Mouse (Mus musculus): ENCODE results near the gene Dyrk1b. TPM values are rescaled to one million over a fixed set of nuclear protein-coding genes. Genes with fewer than 3 reads are reported as not detected.
A peak's percentile ranks its signal among the peaks of the same experiment; 100 is the strongest.

Gene Dyrk1b
- total and polyA plus RNA-seq, 3 experiments, result 0.26 to 0.51 (median 0.47) TPM

DNA sequence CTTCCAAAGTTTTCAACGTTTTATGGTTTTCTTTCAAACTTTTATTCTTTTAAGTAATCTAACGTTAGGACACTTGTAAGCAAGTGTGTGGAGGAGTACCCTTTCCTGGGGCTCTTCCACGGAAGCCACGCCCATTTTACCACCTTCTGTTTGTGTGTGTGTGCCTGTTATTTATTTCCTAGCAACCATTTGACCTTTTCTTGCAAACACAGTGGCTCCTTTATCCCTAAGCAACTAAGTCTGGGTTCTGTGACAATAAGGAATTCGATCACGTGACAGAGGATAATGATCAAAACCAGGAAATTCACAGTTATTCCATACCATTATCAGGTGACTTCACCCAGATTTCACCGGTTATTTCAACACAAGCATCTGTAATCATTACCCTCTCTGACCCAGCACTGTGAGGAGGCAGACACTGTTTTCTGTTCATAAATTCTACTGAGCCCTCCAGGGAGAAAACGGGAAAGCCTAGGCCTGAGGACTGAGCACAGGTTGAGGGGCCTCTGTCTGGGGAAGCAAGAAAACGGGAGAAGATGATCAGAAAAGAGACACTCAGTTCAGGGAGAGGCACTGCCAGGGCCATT lies 18.0 kb upstream of the Dyrk1b start:
- no peak for TF ChIP-seq SMC3 (IDR thresholded peaks at IDR 0.05; ENCODE audit: low read depth, low read length)
- Histone ChIP-seq H3K9me3 (replicated peaks; ENCODE audit: low read length) (peaks cover 7% of the 10 kb centered on the region), H3K27ac (ENCODE audit: insufficient read depth, low read depth) (no peak overlapping the region), H3K4me2 (ENCODE audit: insufficient read depth, low read depth, poor library complexity, severe bottlenecking) (no peak overlapping the region), H3K79me2 (replicated peaks; ENCODE audit: control insufficient read depth, extremely low read depth, insufficient read depth, poor library complexity, severe bottlenecking) (no peaks in the 10 kb centered on the region), H3K27me3 (replicated peaks) (peaks cover 40% of the 10 kb centered on the region), H3K4me1 (ENCODE audit: control insufficient read depth in 1 of 2, insufficient read depth in 2 of 2) (peaks cover 0 to 5% of the 10 kb centered on the region in 2 experiments; a peak in 2 of 4 replicates), H3K36me3 (replicated peaks in 1 of 2; ENCODE audit: control insufficient read depth in 1 of 2, insufficient read depth in 1 of 2, low read length in 1 of 2) (no peaks in the 10 kb centered on the region), H3K4me3 (replicated peaks in 1 of 3; ENCODE audit: low read depth in 2 of 3, low read length in 2 of 3, poor library complexity in 1 of 3) (no peak overlapping the region), H3K9ac (ENCODE audit: insufficient read depth, low read depth) (no peak overlapping the region)
- in situ Hi-C loops (cut with MboI; ENCODE audit: low pct_ligation_motif_present, low pct_unique_long_range_greater_than_20kb, low sequenced_read_pairs) (loop anchor here (10.0 kb wide), 1 partner anchor 106 kb away; the partner anchor contains the start of gene Psmc4), dilution Hi-C loops (cut with MboI; ENCODE audit: extremely low pct_ligation_motif_present, extremely low pct_unique_long_range_greater_than_20kb, low sequenced_read_pairs) (no loop called here)
- no peak for DNase-seq (ENCODE audit: extremely low read depth)

DNA sequence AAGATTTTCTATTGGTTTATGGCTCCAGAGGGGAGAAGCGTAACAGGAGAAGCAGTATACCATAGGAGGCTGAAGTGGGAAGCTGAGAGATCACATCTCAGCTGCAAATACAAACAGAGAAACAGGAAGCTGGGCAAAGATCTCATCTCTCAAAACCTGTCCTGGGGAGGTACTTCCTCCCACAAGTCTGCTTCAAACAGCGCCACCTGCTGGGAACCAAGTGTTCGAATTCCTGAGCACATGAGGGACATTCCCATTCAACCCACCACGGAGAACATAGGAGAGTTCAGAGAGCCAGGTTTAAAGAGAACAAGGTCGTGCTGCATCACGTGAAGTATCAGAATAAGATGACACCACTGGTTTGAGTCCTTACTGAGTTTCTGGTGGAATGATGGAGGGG lies 13.9 kb upstream of the Dyrk1b start:
- H3K9ac ChIP-seq (ENCODE audit: insufficient read depth, low read depth), result no peak overlapping the region
- no peak overlapping the region for H3K4me2 ChIP-seq (ENCODE audit: insufficient read depth, low read depth, poor library complexity, severe bottlenecking)
- peaks cover 8% of the 10 kb centered on the region for H3K79me2 ChIP-seq (replicated peaks; ENCODE audit: control insufficient read depth, extremely low read depth, insufficient read depth, poor library complexity, severe bottlenecking)
- dilution Hi-C loops (cut with MboI; ENCODE audit: extremely low pct_ligation_motif_present, extremely low pct_unique_long_range_greater_than_20kb, low sequenced_read_pairs), result no loop called here
- H3K9me3 ChIP-seq (replicated peaks; ENCODE audit: low read length), result peaks cover 7% of the 10 kb centered on the region
- no peaks in the 10 kb centered on the region for H3K36me3 ChIP-seq (replicated peaks in 1 of 2; ENCODE audit: control insufficient read depth in 1 of 2, insufficient read depth in 1 of 2, low read length in 1 of 2)
- H3K4me1 ChIP-seq (ENCODE audit: control insufficient read depth in 1 of 2, insufficient read depth in 2 of 2), result peaks cover 5 to 6% of the 10 kb centered on the region in 2 experiments
- no peak overlapping the region for H3K27ac ChIP-seq (ENCODE audit: insufficient read depth, low read depth)
- H3K4me3 ChIP-seq (replicated peaks in 1 of 3; ENCODE audit: low read depth in 2 of 3, low read length in 2 of 3, poor library complexity in 1 of 3), result no peak overlapping the region
- in situ Hi-C loops (cut with MboI; ENCODE audit: low pct_ligation_motif_present, low pct_unique_long_range_greater_than_20kb, low sequenced_read_pairs), result loop anchor here (10.0 kb wide), 1 partner anchor 111 kb away; the partner anchor contains the start of gene Psmc4
- peak; percentile 23 for DNase-seq (ENCODE audit: extremely low read depth)
- no peak for TF ChIP-seq UBTF (IDR thresholded peaks at IDR 0.05; ENCODE audit: low read depth, low read length)
- TF ChIP-seq CTCF (conservative IDR thresholded peaks at IDR 0.05 in 1 of 2, IDR thresholded peaks at IDR 0.05 in 1 of 2; ENCODE audit: low read depth in 2 of 2, low read length in 2 of 2), result peak in 1 of 2 experiments; percentile 33; a peak in 1 of 4 replicates
- no peak for TF ChIP-seq BHLHE40 (IDR thresholded peaks at IDR 0.05; ENCODE audit: low read depth, low read length)
- H3K27me3 ChIP-seq (replicated peaks), result peaks cover 7% of the 10 kb centered on the region

DNA sequence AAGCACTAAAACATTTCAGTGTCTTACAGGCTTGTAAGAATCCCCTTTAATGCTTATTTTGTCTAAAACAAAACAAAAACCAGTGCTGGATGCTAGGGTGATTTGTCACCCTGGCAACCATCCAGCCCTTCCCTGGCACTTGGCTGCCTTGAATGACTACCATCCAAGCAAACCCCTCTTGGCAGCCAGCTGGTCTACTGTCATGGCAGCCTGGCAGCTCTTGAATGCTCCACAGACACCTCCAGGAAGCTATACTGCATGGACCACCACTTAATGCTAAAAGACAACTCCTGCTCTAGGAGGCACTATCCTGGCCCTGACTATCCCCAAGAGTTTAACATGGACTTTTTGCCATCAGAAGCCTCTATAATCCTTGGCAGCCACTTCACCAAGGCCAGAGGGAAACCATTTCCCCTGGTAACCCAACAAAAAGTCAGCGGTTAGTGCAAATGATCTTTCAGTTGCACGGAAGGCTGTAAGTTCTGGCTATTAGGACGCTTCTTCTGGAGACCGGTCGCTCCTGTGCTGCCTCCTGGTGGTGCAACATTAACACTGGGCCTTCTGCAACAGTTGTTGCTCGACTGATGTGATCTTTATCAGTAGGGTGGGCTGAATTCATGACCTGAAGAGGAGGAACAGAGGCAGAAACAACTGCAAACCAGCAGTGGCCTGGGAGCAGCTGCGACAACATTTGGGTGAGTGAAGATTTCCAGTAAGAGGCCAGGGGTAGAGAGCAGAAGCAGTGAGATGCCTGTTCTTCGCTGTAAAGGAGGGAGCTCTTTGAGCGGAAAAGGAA lies 10.8 kb upstream of the Dyrk1b start:
- dilution Hi-C loops (cut with MboI; ENCODE audit: extremely low pct_ligation_motif_present, extremely low pct_unique_long_range_greater_than_20kb, low sequenced_read_pairs) (no loop called here), in situ Hi-C loops (cut with MboI; ENCODE audit: low pct_ligation_motif_present, low pct_unique_long_range_greater_than_20kb, low sequenced_read_pairs) (loop anchor here (10.0 kb wide), 1 partner anchor 114 kb away; the partner anchor contains the start of gene Psmc4)
- DNase-seq (ENCODE audit: extremely low read depth), result peak; percentile 86
- Histone ChIP-seq H3K27me3 (replicated peaks) (no peaks in the 10 kb centered on the region), H3K9ac (ENCODE audit: insufficient read depth, low read depth) (peak overlapping the region; percentile 69), H3K36me3 (replicated peaks in 1 of 2; ENCODE audit: control insufficient read depth in 1 of 2, insufficient read depth in 1 of 2, low read length in 1 of 2) (peaks cover 0 to 10% of the 10 kb centered on the region in 2 experiments), H3K9me3 (replicated peaks; ENCODE audit: low read length) (peaks cover 7% of the 10 kb centered on the region), H3K79me2 (replicated peaks; ENCODE audit: control insufficient read depth, extremely low read depth, insufficient read depth, poor library complexity, severe bottlenecking) (peaks cover 39% of the 10 kb centered on the region), H3K27ac (ENCODE audit: insufficient read depth, low read depth) (no peak overlapping the region), H3K4me2 (ENCODE audit: insufficient read depth, low read depth, poor library complexity, severe bottlenecking) (peak overlapping the region; percentile 92), H3K4me1 (ENCODE audit: control insufficient read depth in 1 of 2, insufficient read depth in 2 of 2) (peaks cover 5 to 24% of the 10 kb centered on the region in 2 experiments), H3K4me3 (replicated peaks in 1 of 3; ENCODE audit: low read depth in 2 of 3, low read length in 2 of 3, poor library complexity in 1 of 3) (peak overlapping the region; percentile 76 to 82 (median 78))
- TF ChIP-seq MYC (IDR thresholded peaks at IDR 0.05; ENCODE audit: low read depth, low read length) (no peak), ZNF384 (IDR thresholded peaks at IDR 0.05; ENCODE audit: low read depth, low read length) (no peak), SMC3 (IDR thresholded peaks at IDR 0.05; ENCODE audit: low read depth, low read length) (peak; percentile 75), CTCF (conservative IDR thresholded peaks at IDR 0.05 in 1 of 2, IDR thresholded peaks at IDR 0.05 in 1 of 2; ENCODE audit: low read depth in 2 of 2, low read length in 2 of 2) (peak in 1 of 2 experiments; percentile 91; a peak in 3 of 4 replicates), ELF1 (IDR thresholded peaks at IDR 0.05; ENCODE audit: low read depth, low read length) (no peak), RAD21 (IDR thresholded peaks at IDR 0.05; ENCODE audit: low read depth, low read length) (peak; percentile 58)
